Mouse (Mus musculus): ENCODE data around the gene Rnf113a2. TPM values are rescaled to one million over a fixed set of nuclear protein-coding genes. Genes with fewer than 3 reads are reported as not detected.

Gene Rnf113a2
- polyA plus RNA-seq (2015; fragmentation: Nextera tagmentation; extraction: Ambion mirVana): 22.3 and 23.0 TPM in 2 replicates

GRCm38 (mm10) chr12:84416834-84417604 lies at the start of gene Rnf113a2:
Gene Rnf113a2, plus strand, starts transcription at chr12:84417196.
- Histone ChIP-seq H3K27me3 (ENCODE audit: insufficient read depth, low read length) (no peaks in the 10 kb centered on the region), H3K9ac (replicated peaks; ENCODE audit: low read length) (peak within 1 kb of the TSS; percentile 82), H3K4me3 (ENCODE audit: low read length) (peak within 1 kb of the TSS; percentile 53), H3K36me3 (ENCODE audit: insufficient read depth, low read length) (no peaks in the 10 kb centered on the region; the same call in 1 of the 2 replicates), H3K4me1 (ENCODE audit: insufficient read depth, low read length) (no peaks in the 10 kb centered on the region), H3K27ac (ENCODE audit: low read length) (no peak within 1 kb of the TSS), H3K4me2 (replicated peaks; ENCODE audit: low read depth, low read length) (peak within 1 kb of the TSS; percentile 83), H3K9me3 (ENCODE audit: low read length) (no peaks in the 10 kb centered on the region; the same call in 1 of the 2 replicates)
- WGBS: 3% methylated on average over 50 of the region's 50 CpGs
- ATAC-seq (ENCODE audit: low FRiP score, low TSS enrichment): peak; percentile 85; the same call in 1 of the 2 replicates

GRCm38 (mm10) chr12:84371647-84372046 lies 45.3 kb upstream of the Rnf113a2 start:
- no peak for ATAC-seq (ENCODE audit: low FRiP score, low TSS enrichment)
- H3K27ac ChIP-seq (ENCODE audit: low read length): no peak overlapping the region
- no peaks in the 10 kb centered on the region for H3K27me3 ChIP-seq (ENCODE audit: insufficient read depth, low read length)
- no peak overlapping the region for H3K9ac ChIP-seq (replicated peaks; ENCODE audit: low read length)
- H3K4me3 ChIP-seq (ENCODE audit: low read length): no peak overlapping the region
- H3K4me2 ChIP-seq (replicated peaks; ENCODE audit: low read depth, low read length): no peak overlapping the region
- no peaks in the 10 kb centered on the region for H3K9me3 ChIP-seq (ENCODE audit: low read length)
- peaks cover 9% of the 10 kb centered on the region; the same call in 1 of the 2 replicates for H3K4me1 ChIP-seq (ENCODE audit: insufficient read depth, low read length)
- peaks cover 55% of the 10 kb centered on the region for H3K36me3 ChIP-seq (ENCODE audit: insufficient read depth, low read length)
- WGBS: 95% methylated on average over 5 of the region's 5 CpGs

GRCm38 (mm10) chr12:84373831-84374481 lies 43.0 kb upstream of the Rnf113a2 start:
- H3K4me3 ChIP-seq (ENCODE audit: low read length): no peak overlapping the region
- H3K9ac ChIP-seq (replicated peaks; ENCODE audit: low read length): no peak overlapping the region
- 34% methylated on average over 6 of the region's 6 CpGs for WGBS
- H3K4me1 ChIP-seq (ENCODE audit: insufficient read depth, low read length): peaks cover 9% of the 10 kb centered on the region; the same call in 1 of the 2 replicates
- H3K36me3 ChIP-seq (ENCODE audit: insufficient read depth, low read length): peaks cover 40% of the 10 kb centered on the region
- peak; percentile 67 for ATAC-seq (ENCODE audit: low FRiP score, low TSS enrichment)
- H3K9me3 ChIP-seq (ENCODE audit: low read length): no peaks in the 10 kb centered on the region
- H3K27ac ChIP-seq (ENCODE audit: low read length): peak overlapping the region; percentile 22; the same call in 1 of the 2 replicates
- H3K4me2 ChIP-seq (replicated peaks; ENCODE audit: low read depth, low read length): no peak overlapping the region
- no peaks in the 10 kb centered on the region for H3K27me3 ChIP-seq (ENCODE audit: insufficient read depth, low read length)

- no peak overlapping the region for H3K27ac ChIP-seq (ENCODE audit: low read length)
- no peak overlapping the region for H3K4me3 ChIP-seq (ENCODE audit: low read length)
- no peak for ATAC-seq (ENCODE audit: low FRiP score, low TSS enrichment)
- no peaks in the 10 kb centered on the region for H3K4me1 ChIP-seq (ENCODE audit: insufficient read depth, low read length)
- no peak overlapping the region for H3K4me2 ChIP-seq (replicated peaks; ENCODE audit: low read depth, low read length)
- no peak overlapping the region for H3K9ac ChIP-seq (replicated peaks; ENCODE audit: low read length)
- 78% methylated on average over 4 of the region's 4 CpGs for WGBS
- H3K9me3 ChIP-seq (ENCODE audit: low read length): no peaks in the 10 kb centered on the region
- H3K36me3 ChIP-seq (ENCODE audit: insufficient read depth, low read length): peaks cover 5% of the 10 kb centered on the region; the same call in 1 of the 2 replicates
- H3K27me3 ChIP-seq (ENCODE audit: insufficient read depth, low read length): no peaks in the 10 kb centered on the region
Observed at GRCm38 (mm10) chr12:84382369-84382768, 34.6 kb upstream of the Rnf113a2 start.

GRCm38 (mm10) chr12:84384644-84385081 lies 32.3 kb upstream of the Rnf113a2 start:
- no peak for ATAC-seq (ENCODE audit: low FRiP score, low TSS enrichment)
- Histone ChIP-seq H3K36me3 (ENCODE audit: insufficient read depth, low read length) (peaks cover 3% of the 10 kb centered on the region; the same call in 1 of the 2 replicates), H3K9me3 (ENCODE audit: low read length) (no peaks in the 10 kb centered on the region), H3K4me3 (ENCODE audit: low read length) (no peak overlapping the region), H3K27ac (ENCODE audit: low read length) (no peak overlapping the region), H3K4me2 (replicated peaks; ENCODE audit: low read depth, low read length) (no peak overlapping the region), H3K27me3 (ENCODE audit: insufficient read depth, low read length) (no peaks in the 10 kb centered on the region), H3K4me1 (ENCODE audit: insufficient read depth, low read length) (no peaks in the 10 kb centered on the region), H3K9ac (replicated peaks; ENCODE audit: low read length) (no peak overlapping the region)
- WGBS: 71% methylated on average over 5 of the region's 5 CpGs

- no peak overlapping the region for H3K27ac ChIP-seq (ENCODE audit: low read length)
- H3K4me3 ChIP-seq (ENCODE audit: low read length): no peak overlapping the region
- no peaks in the 10 kb centered on the region for H3K4me1 ChIP-seq (ENCODE audit: insufficient read depth, low read length)
- WGBS: 88% methylated on average over 4 of the region's 4 CpGs
- H3K9me3 ChIP-seq (ENCODE audit: low read length): no peaks in the 10 kb centered on the region
- ATAC-seq (ENCODE audit: low FRiP score, low TSS enrichment): no peak
- no peak overlapping the region for H3K9ac ChIP-seq (replicated peaks; ENCODE audit: low read length)
- peaks cover 3% of the 10 kb centered on the region; the same call in 1 of the 2 replicates for H3K36me3 ChIP-seq (ENCODE audit: insufficient read depth, low read length)
- no peaks in the 10 kb centered on the region for H3K27me3 ChIP-seq (ENCODE audit: insufficient read depth, low read length)
- no peak overlapping the region for H3K4me2 ChIP-seq (replicated peaks; ENCODE audit: low read depth, low read length)
Observed at GRCm38 (mm10) chr12:84385408-84385807, 31.6 kb upstream of the Rnf113a2 start.

GRCm38 (mm10) chr12:84388097-84388496 lies 28.9 kb upstream of the Rnf113a2 start:
- Histone ChIP-seq H3K9me3 (ENCODE audit: low read length) (no peaks in the 10 kb centered on the region), H3K36me3 (ENCODE audit: insufficient read depth, low read length) (peaks cover 2% of the 10 kb centered on the region; the same call in 1 of the 2 replicates), H3K4me1 (ENCODE audit: insufficient read depth, low read length) (no peaks in the 10 kb centered on the region), H3K9ac (replicated peaks; ENCODE audit: low read length) (no peak overlapping the region), H3K27me3 (ENCODE audit: insufficient read depth, low read length) (no peaks in the 10 kb centered on the region), H3K27ac (ENCODE audit: low read length) (no peak overlapping the region), H3K4me3 (ENCODE audit: low read length) (no peak overlapping the region), H3K4me2 (replicated peaks; ENCODE audit: low read depth, low read length) (no peak overlapping the region)
- WGBS: 78% methylated on average over 8 of the region's 8 CpGs
- ATAC-seq (ENCODE audit: low FRiP score, low TSS enrichment): no peak

GRCm38 (mm10) chr12:84388774-84389400 lies 28.1 kb upstream of the Rnf113a2 start:
- Histone ChIP-seq H3K4me2 (replicated peaks; ENCODE audit: low read depth, low read length) (no peak overlapping the region), H3K9me3 (ENCODE audit: low read length) (no peaks in the 10 kb centered on the region), H3K27ac (ENCODE audit: low read length) (no peak overlapping the region), H3K36me3 (ENCODE audit: insufficient read depth, low read length) (0 out of 2 replicates have a peak, but pooled peaks cover 3% of the 10 kb centered on the region), H3K9ac (replicated peaks; ENCODE audit: low read length) (no peak overlapping the region), H3K4me1 (ENCODE audit: insufficient read depth, low read length) (no peaks in the 10 kb centered on the region), H3K4me3 (ENCODE audit: low read length) (no peak overlapping the region), H3K27me3 (ENCODE audit: insufficient read depth, low read length) (no peaks in the 10 kb centered on the region)
- ATAC-seq (ENCODE audit: low FRiP score, low TSS enrichment): no peak
- WGBS: 67% methylated on average over 14 of the region's 14 CpGs

GRCm38 (mm10) chr12:84390336-84390735 lies 26.7 kb upstream of the Rnf113a2 start:
- Histone ChIP-seq H3K9ac (replicated peaks; ENCODE audit: low read length) (no peak overlapping the region), H3K27ac (ENCODE audit: low read length) (no peak overlapping the region), H3K4me3 (ENCODE audit: low read length) (no peak overlapping the region), H3K4me2 (replicated peaks; ENCODE audit: low read depth, low read length) (no peak overlapping the region), H3K4me1 (ENCODE audit: insufficient read depth, low read length) (no peaks in the 10 kb centered on the region), H3K9me3 (ENCODE audit: low read length) (no peaks in the 10 kb centered on the region), H3K27me3 (ENCODE audit: insufficient read depth, low read length) (no peaks in the 10 kb centered on the region), H3K36me3 (ENCODE audit: insufficient read depth, low read length) (0 out of 2 replicates have a peak, but pooled peaks cover 3% of the 10 kb centered on the region)
- ATAC-seq (ENCODE audit: low FRiP score, low TSS enrichment): no peak
- WGBS: 80% methylated on average over 6 of the region's 6 CpGs

Data from kidney, embryonic 16.5 days (tissue).